Mouse (Mus musculus) olfactory bulb, adult 2 months (tissue): ENCODE measurements around the gene Epor.

Experiments used
- CTCF ChIP-seq: fragments of 200-500 bp; IDR thresholded peaks from 2 replicates; pipeline ENCODE4 v1.5.1; 2012; ENCODE audit warnings: low read depth, mild to moderate bottlenecking, low read length, moderate library complexity; ENCODE audit not compliant: insufficient read depth
- POLR2A ChIP-seq: fragments of 200-500 bp; IDR thresholded peaks from 2 replicates; pipeline ENCODE4 v1.6.1; 2012; ENCODE audit warnings: mild to moderate bottlenecking, low read depth, low read length, moderate library complexity; ENCODE audit not compliant: insufficient read depth

DNA sequence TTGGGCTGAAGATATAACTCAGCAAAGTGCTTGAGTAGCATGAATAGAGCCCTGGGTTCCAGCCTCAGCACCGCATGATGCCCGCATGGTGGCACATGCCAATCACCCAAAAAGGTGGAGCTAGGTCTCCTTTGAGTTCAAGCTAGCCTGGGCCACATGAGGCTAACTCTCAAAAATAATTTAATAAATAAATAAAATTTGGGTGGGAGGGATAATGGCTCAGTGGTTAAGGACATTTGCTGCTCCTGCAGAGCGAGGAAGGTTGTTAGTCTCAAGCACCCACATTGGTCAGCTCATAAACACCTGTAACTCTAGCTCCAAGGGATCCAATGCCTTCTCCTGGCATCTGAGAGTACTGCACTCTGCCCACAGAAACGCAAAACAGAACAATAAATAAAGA is 38.3 kb upstream of the Epor start:
- TF ChIP-seq POLR2A (no peak), CTCF (no peak)
